Mouse (Mus musculus) midbrain, embryonic 12.5 days (tissue): ENCODE data around the gene Htr3b. TPM values are rescaled to one million over a fixed set of nuclear protein-coding genes. Genes with fewer than 3 reads are reported as not detected.
A peak's percentile ranks its signal among the peaks of the same experiment; 100 is the strongest.

Experiments used
- ATAC-seq: fragments of 200-750 bp; cut with Nextera tagmentation; 2 replicates; pipeline ENCODE4 v1.8.0; 2017; ENCODE audit warnings: low read depth, moderate TSS enrichment, moderate library complexity; ENCODE audit not compliant: low FRiP score
- H3K27ac ChIP-seq: fragments of 300-500 bp; sonication (generic); replicated peaks from 2 replicates; pipeline ENCODE4 v1.5.1; 2016; ENCODE audit warnings: mild to moderate bottlenecking
- H3K27me3 ChIP-seq: fragments of 300-500 bp; sonication (generic); 2 replicates; pipeline ENCODE4 v1.6.1; 2016; ENCODE audit warnings: mild to moderate bottlenecking
- H3K36me3 ChIP-seq: fragments of 300-500 bp; sonication (generic); 2 replicates; pipeline ENCODE4 v1.6.1; 2016
- H3K4me1 ChIP-seq: fragments of 300-500 bp; sonication (generic); 2 replicates; pipeline ENCODE4 v1.6.1; 2016
- H3K4me2 ChIP-seq: fragments of 300-500 bp; sonication (generic); replicated peaks from 2 replicates; pipeline ENCODE4 v1.6.1; 2016; ENCODE audit warnings: mild to moderate bottlenecking, moderate library complexity
- H3K4me3 ChIP-seq: fragments of 300-500 bp; sonication (generic); 2 replicates; pipeline ENCODE4 v1.5.1; 2016; ENCODE audit warnings: mild to moderate bottlenecking
- H3K9ac ChIP-seq: fragments of 300-500 bp; sonication (generic); replicated peaks from 2 replicates; pipeline ENCODE4 v1.6.1; 2016; ENCODE audit warnings: mild to moderate bottlenecking, moderate library complexity
- H3K9me3 ChIP-seq: fragments of 300-500 bp; sonication (generic); 2 replicates; pipeline ENCODE4 v1.6.1; 2016; ENCODE audit warnings: mild to moderate bottlenecking
- WGBS: fragments of 180-500 bp; shearing (Covaris S2); methylation state at CpG from one replicate; pipeline ENCODE4 v1.1.7; 2016; 5-methylcytosine and 5-hydroxymethylcytosine counted together
- polyA plus RNA-seq: library from polyadenylated mRNA; unstranded; fragments of >200 nt; fragmentation: Nextera tagmentation; extraction: Ambion mirVana; gene quantifications from 2 replicates; pipeline ENCODE4 v1.2.1, GENCODE M21; 2016

The Htr3b gene
- polyA plus RNA-seq, 1 experiment from 2014 or later, result not detected

- Histone ChIP-seq H3K4me1 (peaks cover 15% of the 10 kb centered on the region), H3K4me3 (no peak within 1 kb of the TSS), H3K4me2 (no peak within 1 kb of the TSS), H3K27me3 (peaks cover 33% of the 10 kb centered on the region), H3K36me3 (no peaks in the 10 kb centered on the region), H3K27ac (no peak within 1 kb of the TSS), H3K9ac (no peak within 1 kb of the TSS), H3K9me3 (no peaks in the 10 kb centered on the region)
- 3% methylated on average over 9 of the region's 9 CpGs for WGBS
- peak; percentile 38; the same call in 1 of the 2 replicates for ATAC-seq
These were observed 53.8 kb downstream of the Htr3b start, which contains the start of gene Htr3a for GRCm38 (mm10) chr9:48910885-48911537. Gene Htr3a, minus strand, starts transcription at chr9:48911099.

- Histone ChIP-seq H3K9me3 (no peaks in the 10 kb centered on the region), H3K4me1 (peaks cover 7% of the 10 kb centered on the region; the same call in 1 of the 2 replicates), H3K4me3 (no peak overlapping the region), H3K27me3 (peaks cover 30% of the 10 kb centered on the region), H3K9ac (no peak overlapping the region), H3K36me3 (no peaks in the 10 kb centered on the region), H3K27ac (no peak overlapping the region), H3K4me2 (no peak overlapping the region)
- ATAC-seq, result no peak
- 85% methylated on average over 5 of the region's 5 CpGs for WGBS
These were observed 60.4 kb downstream of the Htr3b start for GRCm38 (mm10) chr9:48904421-48904820.

- Histone ChIP-seq H3K27me3 (peaks cover 24% of the 10 kb centered on the region), H3K4me2 (no peak overlapping the region), H3K27ac (no peak overlapping the region), H3K4me3 (no peak overlapping the region), H3K9ac (no peak overlapping the region), H3K36me3 (no peaks in the 10 kb centered on the region), H3K4me1 (peaks cover 7% of the 10 kb centered on the region; the same call in 1 of the 2 replicates), H3K9me3 (no peaks in the 10 kb centered on the region)
- no peak for ATAC-seq
- WGBS, result 56% methylated on average over 2 of the region's 2 CpGs
These were observed 61.0 kb downstream of the Htr3b start for GRCm38 (mm10) chr9:48903766-48904165.

GRCm38 (mm10) chr9:48898551-48898950 is 66.2 kb downstream of the Htr3b start:
- no peaks in the 10 kb centered on the region for H3K36me3 ChIP-seq
- 38% methylated on average over 8 of the region's 8 CpGs for WGBS
- no peak overlapping the region for H3K4me2 ChIP-seq
- H3K27ac ChIP-seq, result no peak overlapping the region
- H3K9ac ChIP-seq, result no peak overlapping the region
- H3K4me1 ChIP-seq, result peaks cover 30% of the 10 kb centered on the region
- H3K4me3 ChIP-seq, result no peak overlapping the region
- ATAC-seq, result no peak
- peaks cover 41% of the 10 kb centered on the region for H3K27me3 ChIP-seq
- H3K9me3 ChIP-seq, result no peaks in the 10 kb centered on the region

GRCm38 (mm10) chr9:48895819-48896536 is 68.8 kb downstream of the Htr3b start:
- Histone ChIP-seq H3K4me2 (peak overlapping the region; percentile 55), H3K9me3 (no peaks in the 10 kb centered on the region), H3K9ac (peak overlapping the region; percentile 47), H3K36me3 (no peaks in the 10 kb centered on the region), H3K4me3 (peak overlapping the region; percentile 27), H3K27ac (peak overlapping the region; percentile 84), H3K27me3 (peaks cover 45% of the 10 kb centered on the region), H3K4me1 (peaks cover 29% of the 10 kb centered on the region)
- WGBS, result 3% methylated on average over 18 of the region's 18 CpGs
- peak; percentile 91 for ATAC-seq

- no peak overlapping the region for H3K9ac ChIP-seq
- WGBS, result 56% methylated on average over 6 of the region's 6 CpGs
These were observed 70.0 kb downstream of the Htr3b start for GRCm38 (mm10) chr9:48894755-48895154.

GRCm38 (mm10) chr9:48893986-48894385 is 70.8 kb downstream of the Htr3b start:
- Histone ChIP-seq H3K27me3 (peaks cover 34% of the 10 kb centered on the region), H3K4me2 (no peak overlapping the region), H3K4me1 (peaks cover 29% of the 10 kb centered on the region), H3K27ac (no peak overlapping the region), H3K36me3 (no peaks in the 10 kb centered on the region), H3K9ac (no peak overlapping the region), H3K4me3 (no peak overlapping the region), H3K9me3 (no peaks in the 10 kb centered on the region)
- WGBS, result 25% methylated on average over 3 of the region's 3 CpGs
- no peak for ATAC-seq

More at GRCm38 (mm10) chr9:48894755-48895154, 70.0 kb downstream of the Htr3b start:
- ATAC-seq, result no peak
- peaks cover 38% of the 10 kb centered on the region for H3K27me3 ChIP-seq
- no peaks in the 10 kb centered on the region for H3K36me3 ChIP-seq
- H3K27ac ChIP-seq, result 0 out of 2 replicates have a peak overlapping the region, but pooled peaks have one; percentile 84
- no peak overlapping the region for H3K4me2 ChIP-seq
- H3K9me3 ChIP-seq, result no peaks in the 10 kb centered on the region
- peaks cover 29% of the 10 kb centered on the region for H3K4me1 ChIP-seq
- no peak overlapping the region for H3K4me3 ChIP-seq

- Histone ChIP-seq H3K9ac (no peak overlapping the region), H3K36me3 (no peaks in the 10 kb centered on the region), H3K27ac (no peak overlapping the region), H3K4me3 (no peak overlapping the region), H3K4me2 (no peak overlapping the region), H3K9me3 (no peaks in the 10 kb centered on the region), H3K27me3 (peaks cover 10% of the 10 kb centered on the region), H3K4me1 (peaks cover 7% of the 10 kb centered on the region; the same call in 1 of the 2 replicates)
- no peak for ATAC-seq
- 78% methylated on average over 7 of the region's 7 CpGs for WGBS
These were observed 75.7 kb downstream of the Htr3b start for GRCm38 (mm10) chr9:48889093-48889492.

Other genes starting within 250 kb of the Htr3b start
- 11.3 and 12.2 TPM in 2 replicates for gene Zbtb16, start 128.8 kb downstream of the Htr3b start, polyA plus RNA-seq
- gene Htr3a, start 53.9 kb downstream of the Htr3b start, polyA plus RNA-seq, result 0.22 and 0.48 TPM in 2 replicates
- gene Usp28, start 20.4 kb upstream of the Htr3b start, polyA plus RNA-seq, result 46.3 and 53.9 TPM in 2 replicates
- gene Zw10, start 90.6 kb upstream of the Htr3b start, polyA plus RNA-seq, result 51.9 and 52.3 TPM in 2 replicates
- 1.7 and 1.9 TPM in 2 replicates for gene Tmprss5, start 116.3 kb upstream of the Htr3b start, polyA plus RNA-seq